Mouse (Mus musculus): Measurements from ENCODE around the gene Aoc3. TPM values are rescaled to one million over a fixed set of nuclear protein-coding genes. Genes with fewer than 3 reads are reported as not detected.

Aoc3 gene
- not detected for polyA plus RNA-seq (2017; shearing (Covaris generic))

DNA sequence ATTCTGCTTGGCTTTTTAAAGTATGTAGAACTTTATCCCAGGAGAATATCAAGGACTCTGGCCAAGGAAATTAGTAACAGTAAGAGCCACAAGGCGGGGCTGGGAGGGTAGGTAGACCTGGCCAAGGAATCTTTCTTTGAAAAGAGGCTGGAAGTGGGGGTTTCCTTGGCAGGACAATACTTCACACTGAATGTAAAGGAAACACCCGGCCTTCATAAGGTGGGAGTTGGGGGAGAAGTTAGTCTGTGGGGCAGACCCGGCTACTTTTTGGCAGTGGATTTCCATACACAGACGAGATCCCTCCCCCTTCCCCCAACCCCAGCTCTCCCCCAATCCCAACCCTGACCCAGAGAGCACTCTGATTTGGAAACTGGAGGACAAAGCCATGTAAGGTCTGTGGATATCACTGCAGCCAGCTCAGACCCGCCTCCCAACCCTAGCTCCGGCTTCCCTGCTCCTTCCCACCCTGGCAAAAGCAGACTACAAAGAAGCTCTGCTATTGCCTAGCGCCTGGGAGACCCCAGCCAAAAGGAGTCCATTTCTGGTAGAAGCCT, at the start of gene Aoc3:
Aoc3 (plus strand) TSS at position 235 of the 554 bp plus-strand sequence.

DNA sequence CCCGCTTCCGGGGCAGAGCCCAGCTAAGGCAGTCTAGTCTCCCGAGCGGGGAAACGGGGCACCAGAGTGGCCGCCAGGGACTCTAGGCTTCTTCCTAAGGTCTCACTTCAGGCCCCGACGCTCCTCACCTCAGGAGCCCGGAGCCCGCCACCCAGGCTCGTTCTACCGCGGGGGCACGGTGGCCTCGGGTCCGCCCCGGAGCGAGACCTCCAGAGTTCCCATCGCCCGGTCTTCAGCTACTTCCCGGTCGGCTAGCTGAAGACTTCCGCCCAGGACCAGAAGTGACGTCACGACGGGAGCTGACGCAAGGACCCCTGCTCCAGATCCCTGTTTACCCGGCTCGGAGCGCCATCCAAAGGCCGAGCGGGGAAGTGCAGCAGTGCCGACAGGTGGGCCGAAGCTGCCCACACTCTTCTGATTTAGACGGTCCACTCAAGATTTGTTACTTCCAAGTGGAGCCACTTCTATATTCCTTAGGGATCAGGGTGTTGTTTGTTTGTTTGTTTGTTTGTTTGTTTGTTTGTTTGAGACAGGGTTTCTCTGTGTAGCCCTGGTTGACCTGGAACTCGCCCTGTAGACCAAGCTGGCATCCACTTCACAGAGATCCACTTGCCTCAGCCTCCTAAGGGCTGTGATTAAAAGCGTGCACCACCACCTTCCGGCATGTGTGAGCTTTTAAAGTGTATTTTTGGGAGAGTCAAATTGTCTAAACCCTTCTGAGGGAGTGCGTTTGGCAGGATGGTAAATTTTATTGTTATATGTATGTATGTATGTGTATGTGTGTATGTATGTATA, 28.2 kb upstream of the Aoc3 start, which contains the start of gene Becn1:
Becn1 (minus strand) TSS at position 283 of the 795 bp plus-strand sequence.

DNA sequence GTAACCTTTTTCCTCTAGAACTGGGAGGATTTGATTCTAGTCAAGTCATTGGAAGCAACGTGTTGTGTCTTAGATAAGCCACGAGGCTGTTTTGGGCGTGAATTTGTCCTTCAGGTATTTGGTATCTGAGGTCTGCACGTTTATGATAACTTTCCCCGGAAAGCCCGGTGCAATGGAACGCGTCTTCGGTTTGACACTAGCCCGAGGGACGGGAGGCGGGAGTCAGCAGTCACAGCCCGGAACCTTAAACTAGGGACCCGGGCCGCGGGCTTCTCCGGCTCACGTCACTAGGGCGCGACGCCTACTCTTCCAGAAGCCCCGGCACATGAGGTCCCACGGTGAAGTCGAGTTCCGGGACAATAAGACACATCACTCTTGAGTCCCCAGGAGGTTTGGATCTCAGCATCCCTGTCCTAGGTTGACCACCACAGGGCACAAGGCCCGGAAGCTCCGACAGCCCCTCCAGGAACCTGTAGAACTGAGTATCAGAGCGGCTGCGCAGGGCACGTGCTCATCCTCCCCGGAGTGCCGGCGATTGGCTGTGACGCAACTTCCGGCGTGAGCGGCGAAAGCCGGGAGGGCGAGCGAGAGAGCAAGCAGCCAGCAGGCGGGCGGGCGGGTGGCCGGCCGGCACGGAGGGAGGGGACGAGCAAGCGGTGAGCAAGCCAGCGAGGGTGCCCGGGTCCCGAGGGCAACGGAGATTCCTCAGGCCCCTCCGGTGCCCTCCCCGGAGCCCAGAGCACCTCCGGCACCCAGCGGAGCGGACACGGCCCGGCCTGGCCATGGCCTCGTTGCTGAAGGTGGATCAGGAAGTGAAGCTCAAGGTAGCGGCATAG, 14.5 kb upstream of the Aoc3 start, which contains the start of gene Psme3:
Psme3 (plus strand) TSS at position 549 of the 836 bp plus-strand sequence.

DNA sequence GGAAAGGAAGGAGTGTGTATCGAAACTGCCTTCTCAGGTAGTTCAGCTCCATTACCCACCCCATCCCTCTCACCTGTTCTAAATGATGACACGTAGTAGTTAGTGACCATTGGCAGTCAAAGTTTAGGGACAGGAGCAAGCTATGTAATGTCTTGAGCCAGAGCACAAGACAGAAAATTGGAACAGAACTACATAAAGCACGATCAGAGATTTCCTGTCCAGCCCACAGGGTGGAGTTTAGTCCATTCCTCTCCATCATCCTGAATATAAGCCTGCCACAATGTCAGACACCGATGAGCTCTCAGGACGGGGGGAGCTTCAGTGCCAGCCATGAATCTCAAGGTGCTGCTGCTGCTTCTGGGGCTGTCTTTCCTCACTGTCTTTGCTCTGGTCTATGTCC, 5.6 kb upstream of the Aoc3 start, which contains the start of gene Aoc2:
Aoc2 (plus strand) TSS at position 301 of the 400 bp plus-strand sequence.

DNA sequence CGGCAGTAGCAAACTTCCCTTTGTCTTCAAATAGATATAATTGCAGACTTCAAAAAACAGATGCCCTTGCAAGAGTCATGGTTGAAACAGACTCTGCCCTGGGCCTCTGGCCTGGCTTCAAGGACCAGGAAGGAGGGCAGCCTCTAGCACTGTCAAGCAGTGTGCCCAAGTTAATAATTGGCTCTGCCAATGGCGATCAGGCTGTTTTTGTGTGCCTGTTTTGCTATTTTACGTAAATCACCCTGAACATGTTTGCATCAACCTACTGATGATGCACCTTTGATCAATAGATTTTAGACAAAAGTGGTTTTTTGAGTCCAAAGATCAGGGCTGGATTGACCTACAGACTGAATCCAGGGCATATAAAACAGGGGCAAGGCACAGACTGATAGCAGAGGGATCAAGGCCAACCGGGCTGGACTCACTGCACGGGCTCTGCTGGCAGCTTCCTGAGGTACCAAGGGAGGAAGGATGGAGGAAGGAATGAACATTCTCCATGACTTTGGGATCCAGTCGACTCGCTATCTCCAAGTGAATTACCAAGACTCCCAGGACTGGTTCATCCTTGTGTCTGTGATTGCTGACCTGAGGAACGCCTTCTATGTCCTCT, 37.0 kb downstream of the Aoc3 start, which contains the start of gene G6pc:
G6pc (plus strand) TSS at position 236 of the 610 bp plus-strand sequence.

Other genes starting within 250 kb of the Aoc3 start
- gene Coasy, start 248.0 kb upstream of the Aoc3 start, polyA plus RNA-seq (2017; shearing (Covaris generic)): 41.6 TPM
- gene Mlx, start 243.3 kb upstream of the Aoc3 start, polyA plus RNA-seq (2017; shearing (Covaris generic)): 123 TPM
- gene Psmc3ip, start 235.2 kb upstream of the Aoc3 start, polyA plus RNA-seq (2017; shearing (Covaris generic)): 9.8 TPM
- gene Retreg3, start 210.7 kb upstream of the Aoc3 start, polyA plus RNA-seq (2017; shearing (Covaris generic)): 43.8 TPM
- gene Tubg1, start 210.7 kb upstream of the Aoc3 start, polyA plus RNA-seq (2017; shearing (Covaris generic)): 44.6 TPM
- gene Tubg2, start 174.7 kb upstream of the Aoc3 start, polyA plus RNA-seq (2017; shearing (Covaris generic)): 4.5 TPM
- 0.05 TPM for gene Cntnap1, start 160.1 kb upstream of the Aoc3 start, polyA plus RNA-seq (2017; shearing (Covaris generic))
- gene Plekhh3, start 159.3 kb upstream of the Aoc3 start, polyA plus RNA-seq (2017; shearing (Covaris generic)): not detected
- gene Ccr10, start 155.2 kb upstream of the Aoc3 start, polyA plus RNA-seq (2017; shearing (Covaris generic)): 2.0 TPM
- 98.0 TPM for gene Ezh1, start 104.1 kb upstream of the Aoc3 start, polyA plus RNA-seq (2017; shearing (Covaris generic))
- gene Ramp2, start 84.6 kb upstream of the Aoc3 start, polyA plus RNA-seq (2017; shearing (Covaris generic)): 0.36 TPM
- 178 TPM for gene Vps25, start 76.9 kb upstream of the Aoc3 start, polyA plus RNA-seq (2017; shearing (Covaris generic))
- 6.2 TPM for gene Wnk4, start 70.0 kb upstream of the Aoc3 start, polyA plus RNA-seq (2017; shearing (Covaris generic))
- 0.33 TPM for gene Cntd1, start 51.6 kb upstream of the Aoc3 start, polyA plus RNA-seq (2017; shearing (Covaris generic))
- gene Coa3, start 51.5 kb upstream of the Aoc3 start, polyA plus RNA-seq (2017; shearing (Covaris generic)): 134 TPM
- 232 TPM for gene Becn1, start 28.3 kb upstream of the Aoc3 start, polyA plus RNA-seq (2017; shearing (Covaris generic))
- gene Psme3, start 14.4 kb upstream of the Aoc3 start, polyA plus RNA-seq (2017; shearing (Covaris generic)): 93.7 TPM
- gene Aoc2, start 5.5 kb upstream of the Aoc3 start, polyA plus RNA-seq (2017; shearing (Covaris generic)): 3.4 TPM
- not detected for gene G6pc, start 37.0 kb downstream of the Aoc3 start, polyA plus RNA-seq (2017; shearing (Covaris generic))
- gene Aarsd1, start 87.0 kb downstream of the Aoc3 start, polyA plus RNA-seq (2017; shearing (Covaris generic)): 51.8 TPM
- gene Gm27029, start 94.2 kb downstream of the Aoc3 start, polyA plus RNA-seq (2017; shearing (Covaris generic)): 2.4 TPM
- gene Rundc1, start 94.5 kb downstream of the Aoc3 start, polyA plus RNA-seq (2017; shearing (Covaris generic)): 7.5 TPM
- 0.94 TPM for gene Ptges3l, start 94.7 kb downstream of the Aoc3 start, polyA plus RNA-seq (2017; shearing (Covaris generic))
- 395 TPM for gene Rpl27, start 111.7 kb downstream of the Aoc3 start, polyA plus RNA-seq (2017; shearing (Covaris generic))
- 215 TPM for gene Ifi35, start 117.8 kb downstream of the Aoc3 start, polyA plus RNA-seq (2017; shearing (Covaris generic))
- not detected for gene Rnd2, start 134.4 kb downstream of the Aoc3 start, polyA plus RNA-seq (2017; shearing (Covaris generic))
- 0.38 TPM for gene Vat1, start 135.6 kb downstream of the Aoc3 start, polyA plus RNA-seq (2017; shearing (Covaris generic))
- 3.9 TPM for gene Brca1, start 221.3 kb downstream of the Aoc3 start, polyA plus RNA-seq (2017; shearing (Covaris generic))
- gene Nbr1, start 221.5 kb downstream of the Aoc3 start, polyA plus RNA-seq (2017; shearing (Covaris generic)): 127 TPM

All from CD4-positive, CD25-positive, alpha-beta regulatory T cell, adult 9 weeks (primary cell).